ENCODE assay signal across 18 mouse cellular contexts in genomic region chr5:136784531-136784930, GRCm38 (mm10).
DNase-seq lines count a peak whose midpoint lies in the region; ATAC-seq and TF ChIP-seq lines count a peak whose summit lies in the region.
"Had no signal": no experiment of that assay in that cellular context is flagged by ENCODE, and none has a peak within 500 bp of the region (broad histone marks: within the 10 kb centered on the region; RNA-seq: fewer than 3 reads in every experiment).

No protein-coding gene starts in this region.

- H3K9ac ChIP-seq in midbrain, postnatal 0 days (replicated peaks; ENCODE audit: low read length, poor library complexity, severe bottlenecking): no peak overlapping the region
- H3K9ac ChIP-seq: forebrain, postnatal 0 days; liver, postnatal 0 days had no signal

- TF ChIP-seq CTCF in midbrain, postnatal 0 days (IDR thresholded peaks at IDR 0.05): no peak

- no peak overlapping the region for H3K4me3 ChIP-seq in myocyte
- no peak overlapping the region for H3K4me3 ChIP-seq in midbrain, postnatal 0 days (ENCODE audit: low read depth, low read length)
- H3K4me3 ChIP-seq: erythroblast, embryonic 14.5 days; heart, adult 2 months had no signal

- no peaks in the 10 kb centered on the region for H3K36me3 ChIP-seq in myocyte (ENCODE audit: control insufficient read depth, insufficient read depth)
- H3K36me3 ChIP-seq in midbrain, postnatal 0 days (ENCODE audit: insufficient read depth, low read length): no peaks in the 10 kb centered on the region

- H3K27me3 ChIP-seq in myocyte (ENCODE audit: control insufficient read depth, insufficient read depth, insufficient read length): no peaks in the 10 kb centered on the region
- no peaks in the 10 kb centered on the region for H3K27me3 ChIP-seq in midbrain, postnatal 0 days (ENCODE audit: insufficient read depth, low read length)

- 68% methylated on average over 8 of the region's 8 CpGs for WGBS in midbrain, postnatal 0 days

- peak; percentile 62 for ATAC-seq in frontal cortex, adult (ENCODE audit: low TSS enrichment)
- ATAC-seq in midbrain, postnatal 0 days (ENCODE audit: low FRiP score): no peak
- ATAC-seq: forebrain, postnatal 0 days; hindbrain, postnatal 0 days; liver, postnatal 0 days had no signal

- no peaks in the 10 kb centered on the region for H3K9me3 ChIP-seq in midbrain, postnatal 0 days (ENCODE audit: low read length)

- no peak overlapping the region for H3ac ChIP-seq in myocyte (ENCODE audit: control insufficient read depth, insufficient read length)

- TF ChIP-seq POLR2A in myocyte (IDR thresholded peaks at IDR 0.05; ENCODE audit: insufficient read length, low read depth): no peak

- no peaks in the 10 kb centered on the region for H3K79me2 ChIP-seq in myocyte (ENCODE audit: control insufficient read depth, insufficient read depth)

- no peak overlapping the region for H3K4me2 ChIP-seq in myocyte (ENCODE audit: low read depth)
- H3K4me2 ChIP-seq in midbrain, postnatal 0 days (ENCODE audit: low read depth, low read length, poor library complexity, severe bottlenecking): no peak overlapping the region

- H3K4me1 ChIP-seq in midbrain, postnatal 0 days (ENCODE audit: insufficient read depth, low read length): no peaks in the 10 kb centered on the region

- no peak for DNase-seq in frontal cortex, postnatal 10 days (ENCODE audit: low spot score in 2 of 2)
- DNase-seq in 3134 (ENCODE audit: extremely low read depth, insufficient read length, low spot score): peak; percentile 50
- peak; percentile 44 to 71 for DNase-seq in frontal cortex, adult 2 months (ENCODE audit: extremely low spot score in 1 of 2, low spot score in 1 of 2)
- no peak for DNase-seq in adrenal gland, postnatal 4 days (ENCODE audit: low spot score in 2 of 2)
- DNase-seq in natural killer cell, adult 2 months (ENCODE audit: low spot score in 2 of 2): no peak
- no peak for DNase-seq in midbrain, postnatal 0 days (ENCODE audit: low spot score)
- DNase-seq: adrenal gland, postnatal 36 days; forebrain, postnatal 0 days; heart, adult 2 months; kidney, adult 9 months; liver, postnatal 0 days; spleen, adult 18-20 months; thymus, postnatal 36 days had no signal

- H3K27ac ChIP-seq in midbrain, postnatal 0 days (ENCODE audit: low read depth, low read length): no peak overlapping the region
- H3K27ac ChIP-seq: heart, adult 2 months; hindbrain, postnatal 0 days; macrophage had no signal

TF ChIP-seq in myocyte, 11 proteins besides CTCF, POLR2A, EP300 and RAD21:
- TF ChIP-seq MYOD1 (IDR thresholded peaks at IDR 0.05; ENCODE audit: control insufficient read depth in 1 of 3, insufficient read length in 2 of 3, low read depth in 2 of 3) (peak in 2 of 3 experiments; percentile 53 to 77), USF1 (IDR thresholded peaks at IDR 0.05; ENCODE audit: low read depth) (no peak), MYOG (IDR thresholded peaks at IDR 0.05; ENCODE audit: control insufficient read depth in 1 of 3, insufficient read depth in 1 of 3, insufficient read length in 2 of 3, low read depth in 2 of 3) (peak; percentile 29 to 80 (median 74))

Comparison
In these comparisons a context has a peak if more than half of its experiments do, and no peak if none do; other contexts are left out.
1. DNase-seq: peak in 3134 (single experiment) and frontal cortex, adult 2 months (2 of 2); none in frontal cortex, postnatal 10 days (0 of 2), adrenal gland, postnatal 4 days (0 of 2), natural killer cell, adult 2 months (0 of 2) and midbrain, postnatal 0 days (single experiment).